Mouse (Mus musculus): ENCODE data around the gene Dagla. TPM values are rescaled to one million over a fixed set of nuclear protein-coding genes. Genes with fewer than 3 reads are reported as not detected.
A peak's percentile ranks its signal among the peaks of the same experiment; 100 is the strongest.

Dagla gene
- total and polyA plus RNA-seq, 2 experiments from 2014 or later = 0.60 to 0.92 TPM

DNA sequence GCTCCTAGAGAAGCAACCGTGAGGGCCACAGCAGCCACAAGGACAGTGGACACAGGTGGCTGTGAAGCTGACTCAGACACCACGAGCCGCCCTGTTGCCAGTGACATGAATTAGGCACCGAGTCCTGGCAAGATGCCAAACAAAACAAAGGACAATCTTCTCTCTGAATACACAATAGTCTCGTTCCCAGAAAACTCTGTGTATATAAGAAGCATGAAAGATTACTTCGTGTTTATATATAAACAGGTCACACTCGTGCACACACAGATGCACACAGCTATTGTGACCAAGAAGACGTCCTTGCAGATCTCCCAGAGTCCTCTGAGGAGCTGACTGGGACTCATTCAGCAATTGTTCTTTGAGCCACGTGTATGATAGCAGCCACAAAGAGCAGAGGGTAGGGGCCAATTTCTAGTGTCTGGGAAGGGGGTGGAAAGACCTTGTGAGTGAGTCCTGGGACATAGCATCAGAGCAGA is 18.7 kb upstream of the Dagla start:
- H3K4me3 ChIP-seq (ENCODE audit: low read depth, low read length) = no peak overlapping the region
- H3K27ac ChIP-seq (ENCODE audit: low read depth) = no peak overlapping the region
- DNase-seq (ENCODE audit: low spot score) = peak; percentile 27
- ATAC-seq (ENCODE audit: insufficient read depth, low read depth) = peak; percentile 47
- H3K27me3 ChIP-seq (ENCODE audit: control insufficient read depth, insufficient read depth, low read length) = no peaks in the 10 kb centered on the region
- no peaks in the 10 kb centered on the region for H3K36me3 ChIP-seq (replicated peaks; ENCODE audit: control insufficient read depth, insufficient read depth, low read length)
- no peaks in the 10 kb centered on the region for H3K9me3 ChIP-seq (replicated peaks; ENCODE audit: control insufficient read depth, low read length)
- H3K9ac ChIP-seq (replicated peaks; ENCODE audit: low read depth, low read length) = no peak overlapping the region
- H3K4me2 ChIP-seq (ENCODE audit: low read depth, low read length) = no peak overlapping the region
- H3K4me1 ChIP-seq (ENCODE audit: control insufficient read depth, insufficient read depth) = no peaks in the 10 kb centered on the region
- no peak for TF ChIP-seq CTCF (IDR thresholded peaks at IDR 0.05; ENCODE audit: low read depth)
- TF ChIP-seq EP300 (IDR thresholded peaks at IDR 0.05; ENCODE audit: low read depth) = no peak
- WGBS = 15% methylated on average over 9 of the region's 9 CpGs

DNA sequence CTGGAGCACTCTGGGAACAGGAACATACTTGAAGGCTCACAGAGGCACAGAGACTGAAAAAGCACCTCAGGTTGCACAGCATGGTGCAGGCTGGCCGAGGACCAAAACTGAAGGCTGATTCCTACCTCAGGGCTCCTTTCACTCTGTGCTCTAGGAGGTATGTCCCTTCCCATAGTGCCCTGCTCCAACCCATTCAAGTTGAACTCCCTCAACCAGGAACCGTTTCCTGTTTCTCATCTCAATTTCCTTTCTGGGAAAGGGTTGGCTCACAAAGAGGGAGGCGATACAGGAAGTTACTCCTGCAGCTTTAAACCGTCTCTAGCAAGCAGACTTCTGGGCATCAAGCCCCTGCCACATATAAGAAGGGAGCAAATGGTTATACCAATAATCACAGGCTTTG is 13.1 kb upstream of the Dagla start:
- H3K27ac ChIP-seq (ENCODE audit: low read depth) = no peak overlapping the region
- H3K36me3 ChIP-seq (replicated peaks; ENCODE audit: control insufficient read depth, insufficient read depth, low read length) = no peaks in the 10 kb centered on the region
- WGBS = 40% methylated on average over 4 of the region's 4 CpGs
- ATAC-seq (ENCODE audit: insufficient read depth, low read depth) (no peak), DNase-seq (ENCODE audit: low spot score) (no peak)
- H3K4me3 ChIP-seq (ENCODE audit: low read depth, low read length) = no peak overlapping the region
- H3K9ac ChIP-seq (replicated peaks; ENCODE audit: low read depth, low read length) = no peak overlapping the region
- no peak overlapping the region for H3K4me2 ChIP-seq (ENCODE audit: low read depth, low read length)
- H3K9me3 ChIP-seq (replicated peaks; ENCODE audit: control insufficient read depth, low read length) = no peaks in the 10 kb centered on the region
- H3K4me1 ChIP-seq (ENCODE audit: control insufficient read depth, insufficient read depth) = no peaks in the 10 kb centered on the region
- H3K27me3 ChIP-seq (ENCODE audit: control insufficient read depth, insufficient read depth, low read length) = no peaks in the 10 kb centered on the region
- 0 out of 2 replicates have a peak, but pooled peaks have one; percentile 25 for TF ChIP-seq EP300 (IDR thresholded peaks at IDR 0.05; ENCODE audit: low read depth)
- TF ChIP-seq CTCF (IDR thresholded peaks at IDR 0.05; ENCODE audit: low read depth) = no peak

DNA sequence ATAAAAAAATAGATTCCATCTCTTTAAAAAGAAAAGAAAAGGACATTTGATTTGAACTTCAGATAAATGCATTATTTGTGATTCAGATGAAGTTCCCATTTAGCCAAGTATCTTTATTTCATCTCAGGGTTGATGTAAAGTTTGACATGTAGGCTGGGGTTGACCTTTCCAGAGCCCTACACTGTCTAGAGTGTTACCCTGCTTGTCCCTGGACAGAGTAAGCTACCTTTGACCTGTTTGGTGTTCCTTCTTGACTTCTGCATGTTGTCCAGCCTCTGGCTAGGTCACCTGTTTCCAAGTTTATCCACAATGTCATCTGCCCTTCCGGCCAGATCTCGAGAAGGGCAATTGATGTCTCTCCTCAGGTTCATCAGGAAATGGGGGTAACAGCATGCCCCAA is 12.7 kb upstream of the Dagla start:
- Histone ChIP-seq H3K27ac (ENCODE audit: low read depth) (no peak overlapping the region), H3K4me1 (ENCODE audit: control insufficient read depth, insufficient read depth) (no peaks in the 10 kb centered on the region), H3K36me3 (replicated peaks; ENCODE audit: control insufficient read depth, insufficient read depth, low read length) (no peaks in the 10 kb centered on the region), H3K4me2 (ENCODE audit: low read depth, low read length) (no peak overlapping the region), H3K4me3 (ENCODE audit: low read depth, low read length) (no peak overlapping the region), H3K9me3 (replicated peaks; ENCODE audit: control insufficient read depth, low read length) (no peaks in the 10 kb centered on the region), H3K9ac (replicated peaks; ENCODE audit: low read depth, low read length) (no peak overlapping the region), H3K27me3 (ENCODE audit: control insufficient read depth, insufficient read depth, low read length) (no peaks in the 10 kb centered on the region)
- TF ChIP-seq CTCF (IDR thresholded peaks at IDR 0.05; ENCODE audit: low read depth) = no peak
- TF ChIP-seq EP300 (IDR thresholded peaks at IDR 0.05; ENCODE audit: low read depth) = no peak
- no peak for ATAC-seq (ENCODE audit: insufficient read depth, low read depth)
- DNase-seq (ENCODE audit: low spot score) = no peak
- WGBS = 73% methylated on average over 2 of the region's 2 CpGs

DNA sequence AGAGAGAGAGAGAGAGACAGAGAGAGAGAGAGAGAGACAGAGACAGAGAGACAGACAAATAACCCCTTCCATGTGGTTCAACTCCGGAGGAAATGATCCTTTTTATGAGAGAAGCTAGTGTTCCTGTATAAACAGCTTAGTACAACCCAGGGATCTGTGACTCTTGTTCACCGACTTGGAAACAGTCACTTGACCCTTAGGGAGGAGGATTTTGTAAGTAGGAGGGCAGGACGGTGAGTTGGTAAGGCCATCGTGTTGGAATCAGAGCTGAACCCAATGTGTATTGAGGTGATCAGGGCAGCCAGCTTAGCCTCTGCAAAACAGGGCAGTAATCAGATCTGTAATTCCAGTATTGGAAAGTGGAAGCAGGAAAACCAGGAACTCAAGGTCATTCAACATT is 12.3 kb upstream of the Dagla start:
- Histone ChIP-seq H3K4me2 (ENCODE audit: low read depth, low read length) (no peak overlapping the region), H3K27ac (ENCODE audit: low read depth) (no peak overlapping the region), H3K9ac (replicated peaks; ENCODE audit: low read depth, low read length) (no peak overlapping the region), H3K9me3 (replicated peaks; ENCODE audit: control insufficient read depth, low read length) (no peaks in the 10 kb centered on the region), H3K4me1 (ENCODE audit: control insufficient read depth, insufficient read depth) (no peaks in the 10 kb centered on the region), H3K4me3 (ENCODE audit: low read depth, low read length) (no peak overlapping the region), H3K36me3 (replicated peaks; ENCODE audit: control insufficient read depth, insufficient read depth, low read length) (no peaks in the 10 kb centered on the region), H3K27me3 (ENCODE audit: control insufficient read depth, insufficient read depth, low read length) (no peaks in the 10 kb centered on the region)
- WGBS = 65% methylated on average over 4 of the region's 4 CpGs
- DNase-seq (ENCODE audit: low spot score) = no peak
- ATAC-seq (ENCODE audit: insufficient read depth, low read depth) = no peak
- TF ChIP-seq CTCF (IDR thresholded peaks at IDR 0.05; ENCODE audit: low read depth) = no peak
- no peak for TF ChIP-seq EP300 (IDR thresholded peaks at IDR 0.05; ENCODE audit: low read depth)

DNA sequence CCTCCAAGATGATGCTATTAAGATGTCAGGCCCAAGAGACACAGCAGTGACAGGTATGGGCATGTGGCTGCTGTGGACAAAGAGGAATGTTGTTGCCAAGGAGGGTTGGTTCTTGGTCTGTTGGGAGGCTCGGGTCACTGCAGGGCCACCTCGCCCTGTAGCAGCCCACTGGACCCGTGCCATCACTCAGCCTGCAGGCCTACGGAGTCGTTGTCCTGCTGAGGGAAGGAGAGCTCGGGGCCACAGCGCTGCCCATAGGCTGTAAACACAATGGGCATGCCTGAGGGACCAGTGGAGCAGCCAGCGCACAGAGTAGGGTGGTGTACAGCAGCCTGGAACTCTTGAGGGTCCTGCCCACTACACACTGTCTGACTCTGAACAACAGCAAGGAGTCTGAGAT is 7.4 kb upstream of the Dagla start:
- Histone ChIP-seq H3K4me1 (ENCODE audit: control insufficient read depth, insufficient read depth) (no peaks in the 10 kb centered on the region), H3K27me3 (ENCODE audit: control insufficient read depth, insufficient read depth, low read length) (0 out of 2 replicates have a peak, but pooled peaks cover 3% of the 10 kb centered on the region), H3K27ac (ENCODE audit: low read depth) (no peak overlapping the region), H3K4me3 (ENCODE audit: low read depth, low read length) (no peak overlapping the region), H3K9me3 (replicated peaks; ENCODE audit: control insufficient read depth, low read length) (no peaks in the 10 kb centered on the region), H3K9ac (replicated peaks; ENCODE audit: low read depth, low read length) (no peak overlapping the region), H3K4me2 (ENCODE audit: low read depth, low read length) (no peak overlapping the region), H3K36me3 (replicated peaks; ENCODE audit: control insufficient read depth, insufficient read depth, low read length) (no peaks in the 10 kb centered on the region)
- DNase-seq (ENCODE audit: low spot score) (no peak), ATAC-seq (ENCODE audit: insufficient read depth, low read depth) (no peak)
- TF ChIP-seq EP300 (IDR thresholded peaks at IDR 0.05; ENCODE audit: low read depth) (no peak), CTCF (IDR thresholded peaks at IDR 0.05; ENCODE audit: low read depth) (no peak)
- WGBS = 64% methylated on average over 8 of the region's 8 CpGs

DNA sequence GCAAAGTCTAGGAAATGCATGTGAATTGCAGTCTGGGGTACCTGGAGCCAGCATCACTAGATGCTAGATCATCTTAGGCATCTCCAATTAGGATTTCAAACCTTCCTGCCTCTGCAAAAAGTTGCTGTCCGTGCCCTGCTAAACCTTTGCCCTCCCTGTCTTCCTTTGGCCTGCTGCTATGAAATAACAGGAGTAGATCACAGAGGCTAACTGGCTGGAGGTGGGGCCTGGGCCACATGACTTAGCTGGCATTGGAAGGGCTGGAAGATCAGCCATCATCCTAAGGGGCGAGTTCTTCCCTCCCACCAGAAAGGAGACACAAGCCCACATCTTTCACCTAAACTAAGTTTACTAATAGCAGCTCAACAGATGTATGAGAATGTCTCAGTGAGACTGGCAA is 4.3 kb upstream of the Dagla start:
- Histone ChIP-seq H3K27ac (ENCODE audit: low read depth) (no peak overlapping the region), H3K9me3 (replicated peaks; ENCODE audit: control insufficient read depth, low read length) (no peaks in the 10 kb centered on the region), H3K36me3 (replicated peaks; ENCODE audit: control insufficient read depth, insufficient read depth, low read length) (no peaks in the 10 kb centered on the region), H3K4me3 (ENCODE audit: low read depth, low read length) (no peak overlapping the region), H3K4me2 (ENCODE audit: low read depth, low read length) (no peak overlapping the region), H3K9ac (replicated peaks; ENCODE audit: low read depth, low read length) (no peak overlapping the region), H3K4me1 (ENCODE audit: control insufficient read depth, insufficient read depth) (0 out of 2 replicates have a peak, but pooled peaks cover 4% of the 10 kb centered on the region), H3K27me3 (ENCODE audit: control insufficient read depth, insufficient read depth, low read length) (peaks cover 20% of the 10 kb centered on the region)
- WGBS = 38% methylated on average over 2 of the region's 2 CpGs
- ATAC-seq (ENCODE audit: insufficient read depth, low read depth) (no peak), DNase-seq (ENCODE audit: low spot score) (no peak)
- TF ChIP-seq CTCF (IDR thresholded peaks at IDR 0.05; ENCODE audit: low read depth) (no peak), EP300 (IDR thresholded peaks at IDR 0.05; ENCODE audit: low read depth) (no peak)

All from heart, postnatal 0 days (tissue).